Mouse (Mus musculus) layer of hippocampus, adult 8-10 months (tissue): ENCODE measurements around the gene Pde4b. TPM values are rescaled to one million over a fixed set of nuclear protein-coding genes. Genes with fewer than 3 reads are reported as not detected.

ENCODE experiments used
- DNase-seq, 2 experiments: peaks; one replicate each; pipeline ENCODE4 v3.0.0; 2022; ENCODE audit warnings: low spot score in 2 of 2
- total RNA-seq, 4 experiments: library from RNA; stranded (reverse); gene quantifications; 2 replicates each; pipeline ENCODE4 v1.2.4; 2022

Gene Pde4b
- total RNA-seq, 4 experiments from 2014 or later: 67.4 to 82.7 (median 71.2) TPM

DNA sequence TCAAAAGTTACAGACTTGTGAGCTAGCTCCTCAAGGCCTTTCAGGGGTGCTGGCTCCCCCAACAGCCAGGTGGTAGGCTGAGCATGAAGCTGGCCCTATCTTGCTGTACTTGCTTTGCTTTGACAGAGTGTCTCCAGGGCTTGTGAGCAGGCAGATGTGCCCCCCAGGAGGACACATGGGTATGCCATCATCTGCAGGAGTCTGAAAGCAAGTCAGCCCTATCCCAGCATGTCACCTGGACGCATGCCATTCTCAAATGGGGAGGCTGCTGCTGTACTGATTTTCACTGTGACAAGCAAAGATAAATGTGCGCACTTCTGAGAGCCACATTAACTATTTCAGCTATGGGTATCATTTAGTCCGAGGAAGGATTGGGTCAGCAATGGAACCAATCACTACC lies 507.2 kb downstream of the Pde4b start:
- no peak for DNase-seq

GRCm38 (mm10) chr4:102603968-102604367 lies 516.6 kb downstream of the Pde4b start:
- no peak for DNase-seq

DNA sequence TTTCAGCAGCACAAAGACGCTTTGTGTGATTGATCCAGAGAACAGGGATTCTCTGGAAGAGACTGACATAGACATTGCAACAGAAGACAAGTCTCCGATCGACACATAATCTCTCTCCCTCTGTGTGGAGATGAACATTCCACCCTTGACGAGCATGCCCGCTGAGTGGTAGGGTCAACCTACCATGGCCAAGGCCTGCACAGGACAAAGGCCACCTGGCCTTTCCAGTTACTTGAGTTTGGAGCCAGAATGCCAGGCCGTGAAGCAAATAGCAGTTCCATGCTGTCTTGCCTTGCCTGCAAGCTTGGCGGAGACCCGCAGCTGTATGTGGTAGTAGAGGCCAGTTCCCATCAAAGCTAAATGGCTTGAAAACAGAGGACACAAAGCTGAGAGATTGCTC lies 517.9 kb downstream of the Pde4b start:
- DNase-seq: no peak

DNA sequence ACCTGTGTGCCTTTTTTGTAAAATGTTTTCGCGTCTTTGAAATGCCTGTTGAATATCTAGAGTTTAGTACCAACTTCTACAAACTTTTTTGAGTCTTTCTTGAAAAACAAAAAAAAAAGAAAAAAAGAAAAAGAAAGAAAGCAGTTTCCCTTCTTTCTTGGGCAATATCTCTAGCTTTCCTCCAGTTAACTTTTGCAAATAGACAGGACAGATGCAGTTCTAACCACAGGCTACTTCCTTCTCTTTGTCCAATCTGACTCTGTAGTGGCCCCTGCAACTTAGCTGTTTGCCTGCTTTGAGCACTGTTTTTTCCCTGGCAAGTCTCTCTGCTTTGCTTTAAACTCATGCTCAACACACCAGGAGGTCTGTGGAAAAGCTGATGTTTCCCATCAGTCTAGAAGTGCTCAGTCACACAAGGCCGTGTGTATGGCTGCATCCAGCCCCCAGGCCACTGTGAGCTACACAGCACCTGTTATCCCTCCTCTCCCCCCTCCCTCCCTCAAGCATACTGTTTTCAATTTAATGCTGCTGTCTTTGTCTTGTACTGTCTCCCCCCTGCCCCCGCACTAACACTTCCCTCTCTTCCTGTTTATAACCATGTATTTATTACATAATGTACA lies 518.5 kb downstream of the Pde4b start:
- no peak for DNase-seq

- DNase-seq: no peak
These were observed 519.5 kb downstream of the Pde4b start for GRCm38 (mm10) chr4:102606825-102607224.

DNA sequence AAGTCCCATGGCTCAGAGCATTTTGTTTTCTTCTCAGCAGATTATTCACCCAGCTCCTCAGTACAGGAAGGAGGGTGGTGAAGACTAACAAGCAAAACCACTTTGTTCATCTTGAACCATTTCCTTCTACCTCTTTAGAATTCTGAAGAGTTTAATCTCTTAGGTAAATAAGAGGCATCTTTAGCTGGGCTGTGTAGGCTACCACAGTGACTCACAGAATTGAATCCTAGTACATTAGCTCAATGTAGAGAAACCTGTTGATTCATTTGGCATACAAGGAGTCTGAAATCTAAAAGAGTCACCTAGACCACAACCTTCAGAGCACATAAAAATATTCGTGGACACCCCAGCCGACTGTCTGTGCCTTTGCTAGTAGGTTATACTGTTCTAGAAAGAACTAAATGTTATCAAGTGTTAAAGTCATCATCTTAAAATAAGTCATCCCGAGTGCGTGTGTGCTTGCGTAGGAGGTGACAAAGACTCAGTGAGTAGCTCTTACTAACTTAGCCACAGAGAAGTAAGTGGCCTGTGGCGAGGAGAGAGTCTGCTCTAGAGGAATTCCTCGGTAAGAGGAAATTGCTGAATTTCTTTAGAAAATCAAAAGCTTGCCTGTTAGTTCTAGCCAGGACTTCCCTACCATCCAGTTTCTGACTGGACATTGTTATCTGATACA lies 520.5 kb downstream of the Pde4b start:
- DNase-seq: no peak

DNA sequence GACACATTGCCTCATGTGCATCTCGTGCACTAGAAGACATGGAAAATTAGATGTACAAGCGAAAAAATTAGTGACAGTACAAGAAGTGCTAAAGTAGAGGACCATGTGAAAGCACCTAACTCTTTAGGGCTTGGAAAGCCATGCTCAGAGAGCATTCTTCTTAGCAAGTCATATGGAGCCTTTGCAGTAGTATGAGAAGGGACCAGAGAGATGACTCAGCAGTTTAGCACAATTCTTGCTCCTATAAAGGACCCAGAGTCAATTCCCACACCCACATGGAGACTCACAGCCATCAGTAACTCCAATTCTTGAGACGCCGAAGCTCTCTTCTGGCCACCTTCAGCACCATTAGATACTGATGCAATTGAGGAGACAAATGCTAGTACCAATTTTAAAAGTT lies 525.3 kb downstream of the Pde4b start:
- no peak for DNase-seq

- no peak for DNase-seq
These were observed 530.4 kb downstream of the Pde4b start for GRCm38 (mm10) chr4:102617774-102618173.

DNA sequence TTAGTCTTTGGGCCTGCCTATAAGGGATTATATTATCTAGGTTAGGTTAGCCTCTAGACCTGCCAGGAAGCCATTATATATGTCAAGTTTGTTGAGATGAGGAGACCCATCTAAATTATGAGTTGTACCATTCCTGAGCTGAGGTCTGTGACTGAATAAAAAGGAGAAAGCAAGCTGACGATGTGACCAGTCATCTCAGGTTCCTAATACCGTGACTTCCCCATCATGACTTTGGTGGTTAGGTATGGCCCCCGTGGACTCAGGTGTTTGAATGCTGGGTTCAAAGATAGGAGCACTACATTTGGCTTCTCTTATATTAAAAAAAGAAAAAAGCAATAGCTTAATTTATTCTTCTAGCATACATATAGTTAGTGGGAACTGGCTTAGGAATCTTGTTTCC lies 531.3 kb downstream of the Pde4b start:
- no peak for DNase-seq

GRCm38 (mm10) chr4:102620179-102620910 lies 533.0 kb downstream of the Pde4b start:
- no peak for DNase-seq

- DNase-seq: no peak
These were observed 533.8 kb downstream of the Pde4b start for GRCm38 (mm10) chr4:102621120-102621519.

DNA sequence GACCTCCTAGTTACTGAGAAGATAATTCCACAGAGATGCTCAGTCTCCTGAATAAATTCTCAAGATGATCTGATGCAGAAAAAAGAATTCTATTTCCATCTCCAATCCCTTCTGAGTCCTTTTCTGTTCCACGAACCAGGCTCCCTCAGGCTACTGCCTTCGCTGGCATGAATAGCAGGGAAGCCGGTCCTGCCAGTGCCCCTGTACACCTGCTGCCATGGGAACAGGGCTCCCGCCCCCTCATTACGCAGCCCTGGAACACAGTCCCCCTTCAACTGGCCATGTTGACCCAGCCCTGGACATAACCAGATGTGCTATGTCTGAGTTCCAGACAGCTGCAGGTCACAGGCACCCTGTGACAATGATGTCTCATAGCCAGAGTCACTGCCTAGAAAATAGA lies 535.6 kb downstream of the Pde4b start:
- DNase-seq: no peak

GRCm38 (mm10) chr4:102623789-102624611 lies 536.7 kb downstream of the Pde4b start:
- DNase-seq: no peak

- DNase-seq: no peak
These were observed 537.6 kb downstream of the Pde4b start for GRCm38 (mm10) chr4:102624937-102625336.

DNA sequence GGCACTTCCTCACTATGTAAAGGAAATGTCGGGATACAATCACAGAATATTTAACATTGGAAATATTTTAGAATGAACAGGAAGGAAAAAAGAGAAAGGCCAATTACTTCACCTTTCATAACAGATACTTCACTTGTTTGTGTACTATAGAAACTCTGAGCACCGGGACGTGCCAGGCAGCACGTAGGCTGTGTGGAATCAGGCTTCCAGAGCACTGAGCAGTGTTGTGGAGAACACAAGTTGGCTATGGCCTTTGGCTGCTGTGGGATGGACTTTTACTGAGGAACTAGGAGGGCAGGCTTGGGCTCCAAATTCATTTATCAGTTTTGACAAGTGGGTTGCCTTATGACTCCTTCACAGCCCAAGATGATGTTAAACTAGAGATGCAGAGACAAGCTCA lies 540.5 kb downstream of the Pde4b start:
- DNase-seq: no peak

- DNase-seq: no peak
These were observed 542.3 kb downstream of the Pde4b start for GRCm38 (mm10) chr4:102629621-102630020.

DNA sequence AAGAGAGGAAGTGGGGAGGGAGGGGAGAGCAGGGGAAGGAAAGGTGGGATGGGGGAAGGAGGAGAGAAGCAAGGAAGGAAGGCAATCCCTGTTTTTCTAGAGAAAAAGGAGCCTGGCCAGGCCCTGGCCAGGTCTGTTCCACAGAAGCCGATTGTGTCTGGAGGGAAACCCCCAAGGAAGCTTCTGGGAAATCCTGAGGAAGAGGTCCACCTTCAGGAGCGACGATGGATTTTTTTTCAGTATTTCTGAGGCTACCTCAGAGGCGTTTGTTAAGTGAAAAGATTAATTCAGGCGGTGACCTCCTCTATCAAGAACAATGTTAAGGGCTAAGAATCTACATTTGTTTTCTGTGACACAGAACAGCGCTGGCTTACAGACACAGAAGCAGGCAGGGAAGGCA lies 542.9 kb downstream of the Pde4b start:
- DNase-seq: no peak

- no peak for DNase-seq
These were observed 544.3 kb downstream of the Pde4b start for GRCm38 (mm10) chr4:102631624-102632023.

DNA sequence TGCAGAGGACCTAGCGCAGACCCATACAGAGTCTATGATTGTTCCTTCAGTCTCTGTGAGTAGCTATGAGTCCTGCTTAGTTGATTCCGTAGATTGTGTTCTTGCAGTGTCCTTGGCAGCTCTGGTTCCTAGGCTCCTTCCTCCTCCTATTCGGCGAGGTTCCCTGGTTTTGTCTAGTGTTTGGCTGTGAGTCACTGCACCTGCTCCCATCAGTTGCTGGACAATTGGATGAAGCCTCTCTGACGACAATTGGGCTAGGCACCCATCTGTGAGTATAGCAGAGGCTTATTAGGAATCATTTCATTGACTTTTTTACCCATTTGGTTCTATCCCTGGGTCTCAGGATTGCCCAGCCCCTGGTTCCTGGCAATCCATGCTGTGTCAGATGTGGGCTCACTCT lies 545.9 kb downstream of the Pde4b start:
- DNase-seq: no peak

DNA sequence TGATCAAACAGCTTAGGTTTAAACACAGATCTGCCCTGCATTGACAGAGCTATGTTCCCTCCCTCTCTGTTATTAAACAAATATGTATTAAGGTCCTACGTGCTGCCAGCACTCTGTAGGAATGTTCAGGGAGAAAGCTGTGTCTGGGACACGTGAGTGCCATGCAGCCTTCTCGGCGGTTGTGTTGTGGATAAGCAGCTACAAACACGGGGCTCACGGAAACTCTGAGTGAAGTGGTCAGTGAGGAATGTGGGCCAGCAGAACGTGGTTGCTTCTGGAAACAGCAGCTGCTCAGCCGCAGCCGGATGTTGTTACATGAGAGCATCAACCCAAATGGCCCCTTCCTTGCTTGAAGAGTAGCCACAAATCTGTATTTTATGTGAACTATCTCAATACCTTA lies 547.9 kb downstream of the Pde4b start:
- DNase-seq: no peak

DNA sequence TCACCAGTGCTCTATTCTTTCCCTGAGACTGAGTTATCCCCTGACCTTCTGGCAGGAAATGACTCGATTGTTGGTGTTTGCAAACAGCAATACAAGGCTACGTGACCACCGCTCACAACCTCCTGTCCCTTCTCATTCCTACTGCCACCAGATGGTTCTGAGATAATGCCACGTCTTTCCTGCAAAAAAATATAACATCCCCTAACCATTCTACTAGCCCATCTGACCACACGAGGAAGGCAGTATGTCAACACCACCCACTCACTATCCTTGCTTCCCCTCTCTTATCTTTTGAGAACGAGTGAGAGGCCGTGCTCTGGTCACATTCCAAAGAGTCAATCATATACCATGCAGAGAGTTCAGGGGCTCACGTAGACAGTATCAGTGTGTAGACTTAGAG lies 548.6 kb downstream of the Pde4b start:
- DNase-seq: no peak
